Comparison of ENCODE assay signal across 8 mouse cellular contexts in the genomic region with DNA sequence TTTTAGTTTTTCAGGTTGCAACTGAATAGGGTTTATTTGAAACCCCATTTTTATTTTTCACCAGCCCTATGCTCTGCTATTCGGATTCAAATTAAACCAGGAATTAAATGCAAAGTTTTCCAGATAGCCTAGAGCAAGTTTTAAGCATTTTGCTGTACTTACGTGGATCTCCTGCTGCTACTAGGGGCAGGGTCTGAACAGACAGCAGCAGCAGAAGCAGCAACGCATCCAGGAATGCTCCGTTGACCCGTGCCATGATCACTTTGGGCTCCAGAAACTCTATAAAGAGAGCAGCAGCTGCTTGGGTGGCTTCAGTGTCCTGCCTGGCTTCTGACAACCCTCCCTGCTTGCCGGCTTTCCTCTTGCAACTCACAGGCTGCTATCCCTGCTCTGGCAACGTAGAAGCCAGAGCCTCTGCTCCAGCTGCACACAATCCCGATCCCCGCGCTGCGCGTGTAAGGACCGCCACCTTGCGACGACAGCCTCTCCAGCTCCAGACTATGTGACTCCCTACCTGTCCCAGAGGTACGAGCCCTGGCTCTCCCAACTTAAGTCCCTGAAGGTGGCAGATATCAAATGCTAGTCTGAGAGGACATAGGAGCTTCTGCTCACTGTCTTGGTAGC. TPM values are rescaled to one million over a fixed set of nuclear protein-coding genes. Genes with fewer than 3 reads are reported as not detected.
DNase-seq lines count a peak whose midpoint lies in the region; ATAC-seq lines count a peak whose summit lies in the region.

TSS of gene Cntnap3 (minus strand) at position 371 of the 624 bp plus-strand sequence.

- H3K4me2 ChIP-seq in hindbrain, embryonic 11.5 days (replicated peaks; ENCODE audit: low read depth, low read length) = no peak within 1 kb of the TSS

- no peak for ATAC-seq in hindbrain, embryonic 11.5 days (ENCODE audit: low FRiP score)

- H3K9ac ChIP-seq in hindbrain, embryonic 11.5 days (ENCODE audit: low read depth, low read length) = no peak within 1 kb of the TSS

- no peaks in the 10 kb centered on the region for H3K36me3 ChIP-seq in heart, embryonic 10.5 days
- no peaks in the 10 kb centered on the region for H3K36me3 ChIP-seq in hindbrain, embryonic 11.5 days (ENCODE audit: control insufficient read depth, insufficient read depth, low read length)

- WGBS in heart, embryonic 10.5 days = 15% methylated on average over 16 of the region's 16 CpGs
- 11% methylated on average over 16 of the region's 16 CpGs for WGBS in hindbrain, embryonic 11.5 days

- H3K27me3 ChIP-seq in heart, embryonic 10.5 days (ENCODE audit: insufficient read depth, poor library complexity, severe bottlenecking) = no peaks in the 10 kb centered on the region
- no peaks in the 10 kb centered on the region for H3K27me3 ChIP-seq in hindbrain, embryonic 11.5 days (ENCODE audit: control insufficient read depth, insufficient read depth, low read length)

- no peak within 1 kb of the TSS for H3K27ac ChIP-seq in heart, embryonic 10.5 days
- no peak within 1 kb of the TSS for H3K27ac ChIP-seq in hindbrain, embryonic 11.5 days (ENCODE audit: low read depth, low read length)

- no peak for DNase-seq in heart, embryonic 10.5 days (ENCODE audit: low spot score)
- no peak for DNase-seq in heart, adult 18-20 months
- DNase-seq in brain, embryonic 18.5 days (ENCODE audit: low read depth, low spot score) = peak; percentile 40
- peak; percentile 36 for DNase-seq in hindbrain, embryonic 11.5 days (ENCODE audit: low spot score)
- DNase-seq in left cerebral cortex, adult 8-10 months (ENCODE audit: low spot score in 2 of 2) = peak; percentile 11 to 13
- peak; percentile 38 for DNase-seq in neural tube, embryonic 10.5 days (ENCODE audit: extremely low spot score, low spot score)
- DNase-seq in spleen, adult 12 weeks (ENCODE audit: low spot score) = no peak
- no peak for DNase-seq in spleen, postnatal 14 days (ENCODE audit: low spot score in 2 of 2)

- H3K4me1 ChIP-seq in heart, embryonic 10.5 days = no peaks in the 10 kb centered on the region
- no peaks in the 10 kb centered on the region for H3K4me1 ChIP-seq in hindbrain, embryonic 11.5 days (replicated peaks; ENCODE audit: control insufficient read depth, insufficient read depth, low read length)

- no peaks in the 10 kb centered on the region for H3K9me3 ChIP-seq in heart, embryonic 10.5 days
- H3K9me3 ChIP-seq in hindbrain, embryonic 11.5 days (ENCODE audit: control insufficient read depth, low read length) = no peaks in the 10 kb centered on the region

- peak within 1 kb of the TSS; percentile 38 for H3K4me3 ChIP-seq in heart, embryonic 10.5 days
- H3K4me3 ChIP-seq in hindbrain, embryonic 11.5 days (ENCODE audit: low read depth, low read length) = no peak within 1 kb of the TSS

RNA-seq across cellular contexts. Expression of gene Cntnap3, which starts in this region (rescaled TPM):
- not detected in 2 replicates for polyA plus RNA-seq in heart, embryonic 10.5 days (2016; fragmentation: Nextera tagmentation; extraction: Ambion mirVana)
- total RNA-seq in heart, adult 18-20 months (2021) = not detected
- not detected in 2 replicates for polyA plus RNA-seq in hindbrain, embryonic 11.5 days (2014; fragmentation: Nextera tagmentation; extraction: Ambion mirVana)
- total RNA-seq in left cerebral cortex, adult 8-10 months (2022) = 1 to 10 TPM; 6.1 to 7.7 (median 7.0) TPM

Comparison
In these comparisons a context has a peak if more than half of its experiments do, and no peak if none do; other contexts are left out.
1. RNA of gene Cntnap3 (total RNA-seq): 6.1 to 7.7 TPM in left cerebral cortex, adult 8-10 months; not detected in heart, adult 18-20 months; every median in the first group is over 4 times any median in the second.
2. Peak in DNase-seq in hindbrain, embryonic 11.5 days; RNA of the gene not detected or under 1 TPM.
3. DNase-seq: peak in brain, embryonic 18.5 days (single experiment), left cerebral cortex, adult 8-10 months (2 of 2) and neural tube, embryonic 10.5 days (single experiment); none in heart, embryonic 10.5 days (single experiment), heart, adult 18-20 months (0 of 2), spleen, adult 12 weeks (single experiment) and spleen, postnatal 14 days (0 of 2).